Mouse (Mus musculus) embryonic fibroblast, embryonic 13.5 days (primary cell): ENCODE data around the gene Sh2d5. TPM values are rescaled to one million over a fixed set of nuclear protein-coding genes. Genes with fewer than 3 reads are reported as not detected.

Experiments used
- H3K27ac ChIP-seq: 2 replicates; pipeline ENCODE4 v1.5.1; 2012; ENCODE audit warnings: low read length, control low read depth, inconsistent platforms; ENCODE audit not compliant: insufficient read depth
- H3K4me1 ChIP-seq: 2 replicates; pipeline ENCODE4 v1.6.1; 2011; ENCODE audit warnings: low read length; ENCODE audit not compliant: control insufficient read depth, insufficient read depth
- H3K4me3 ChIP-seq: 2 replicates; pipeline ENCODE4 v1.5.1; 2011; ENCODE audit warnings: mild to moderate bottlenecking, control low read depth, low read length; ENCODE audit not compliant: insufficient read depth
- CTCF ChIP-seq: IDR thresholded peaks from 2 replicates; pipeline ENCODE4 v1.5.1; 2011; ENCODE audit warnings: mild to moderate bottlenecking, control low read depth, low read length, moderate library complexity, borderline replicate concordance; ENCODE audit not compliant: insufficient read depth
- POLR2A ChIP-seq: IDR thresholded peaks from 2 replicates; pipeline ENCODE4 v1.6.1; 2011; ENCODE audit warnings: low read depth, mild to moderate bottlenecking, control low read depth, low read length, moderate library complexity
- polyA plus RNA-seq: library from polyadenylated mRNA; stranded (reverse); fragments of >200 nt; gene quantifications from 2 replicates; pipeline ENCODE4 v1.2.4, GENCODE M21; 2011; ENCODE audit warnings: low read depth; ENCODE audit not compliant: missing spikeins, insufficient read length

Sh2d5 gene
- polyA plus RNA-seq, 1 experiment, result 0.68 TPM

DNA sequence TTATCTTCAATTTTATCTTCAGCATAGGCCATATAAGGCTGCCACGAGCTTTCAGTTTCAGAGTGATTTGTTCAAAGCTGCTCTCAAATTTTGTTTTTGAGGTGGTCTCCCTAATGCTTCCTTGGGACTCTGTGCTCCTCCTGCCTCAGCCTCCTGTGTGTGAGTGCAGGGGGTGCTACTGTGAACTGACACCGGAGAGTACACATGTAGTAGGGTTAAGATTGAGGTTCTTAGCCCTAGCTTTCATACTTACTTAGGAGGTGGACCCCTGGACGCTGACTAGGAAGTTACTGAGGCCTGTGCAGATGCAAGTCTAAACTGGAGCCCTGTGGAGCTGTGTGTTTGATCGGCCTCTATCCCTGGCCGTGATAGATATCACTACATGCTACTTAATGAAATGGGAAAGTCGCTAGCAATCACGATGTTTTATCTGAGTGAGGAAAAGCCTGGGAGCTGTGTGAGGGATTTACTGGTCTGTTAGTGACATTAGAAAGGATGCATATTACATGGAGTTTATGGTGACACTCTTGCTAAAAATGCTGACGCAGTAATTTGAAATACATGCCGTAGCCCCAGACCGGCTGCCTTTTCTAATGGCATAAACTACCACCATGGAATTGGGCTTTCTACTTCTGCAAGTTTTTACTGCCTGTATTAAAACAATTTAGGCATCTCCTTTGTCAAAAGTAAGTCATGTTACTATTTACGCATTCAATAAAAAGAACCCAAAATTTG, 32.1 kb upstream of the Sh2d5 start:
- Histone ChIP-seq H3K4me3 (peak overlapping the region; percentile 95), H3K4me1 (peaks cover 5% of the 10 kb centered on the region; the same call in 1 of the 2 replicates), H3K27ac (no peak overlapping the region)
- TF ChIP-seq CTCF, result no peak
- peak; percentile 31; the same call in 1 of the 2 replicates for TF ChIP-seq POLR2A

GRCm38 (mm10) chr4:138219331-138219730, 30.9 kb upstream of the Sh2d5 start:
- TF ChIP-seq CTCF (no peak), POLR2A (no peak)
- Histone ChIP-seq H3K4me1 (peaks cover 5% of the 10 kb centered on the region; the same call in 1 of the 2 replicates), H3K27ac (no peak overlapping the region), H3K4me3 (no peak overlapping the region)

DNA sequence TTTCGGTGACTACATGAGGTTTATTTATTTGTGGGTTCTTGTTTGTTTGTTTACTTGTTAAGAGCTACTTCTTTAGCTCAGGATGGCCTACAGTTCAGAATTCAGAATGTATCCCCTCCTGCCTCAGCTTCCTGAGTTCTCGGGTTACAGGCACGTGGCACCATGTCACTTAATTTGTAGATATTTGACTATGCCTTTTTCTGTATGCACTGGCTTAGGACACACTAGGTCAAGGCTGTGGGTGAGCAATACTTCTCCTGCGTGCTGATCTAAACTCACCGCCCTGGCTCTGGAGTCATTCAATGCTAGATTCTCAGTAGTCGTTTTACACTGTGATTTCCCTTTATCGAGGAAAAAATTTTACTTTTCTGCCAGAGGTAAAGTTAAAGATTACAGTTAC, 29.4 kb upstream of the Sh2d5 start:
- TF ChIP-seq CTCF (no peak), POLR2A (no peak)
- no peak overlapping the region for H3K4me3 ChIP-seq
- peaks cover 1% of the 10 kb centered on the region; the same call in 1 of the 2 replicates for H3K4me1 ChIP-seq
- H3K27ac ChIP-seq, result no peak overlapping the region

DNA sequence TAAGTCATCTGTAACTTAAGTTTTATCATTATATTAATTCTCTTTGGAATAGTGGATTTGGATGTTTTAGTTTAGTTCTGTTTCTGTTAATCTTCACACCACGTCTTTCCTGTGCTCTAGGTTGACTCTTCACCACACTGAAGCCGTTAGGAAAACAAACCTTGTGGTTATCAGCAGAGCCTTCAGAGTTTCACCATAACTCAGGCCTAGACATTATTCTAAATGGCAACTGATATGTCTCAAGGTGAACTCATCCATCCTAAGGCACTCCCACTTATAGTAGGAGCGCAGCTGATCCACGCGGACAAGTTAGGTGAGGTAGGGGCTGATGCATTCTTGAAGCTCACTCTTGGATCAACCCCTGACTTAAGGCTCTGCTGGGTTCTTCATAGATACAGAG, 28.8 kb upstream of the Sh2d5 start:
- no peak overlapping the region for H3K4me3 ChIP-seq
- H3K27ac ChIP-seq, result no peak overlapping the region
- TF ChIP-seq CTCF (no peak), POLR2A (no peak)
- H3K4me1 ChIP-seq, result no peaks in the 10 kb centered on the region; the same call in 1 of the 2 replicates

DNA sequence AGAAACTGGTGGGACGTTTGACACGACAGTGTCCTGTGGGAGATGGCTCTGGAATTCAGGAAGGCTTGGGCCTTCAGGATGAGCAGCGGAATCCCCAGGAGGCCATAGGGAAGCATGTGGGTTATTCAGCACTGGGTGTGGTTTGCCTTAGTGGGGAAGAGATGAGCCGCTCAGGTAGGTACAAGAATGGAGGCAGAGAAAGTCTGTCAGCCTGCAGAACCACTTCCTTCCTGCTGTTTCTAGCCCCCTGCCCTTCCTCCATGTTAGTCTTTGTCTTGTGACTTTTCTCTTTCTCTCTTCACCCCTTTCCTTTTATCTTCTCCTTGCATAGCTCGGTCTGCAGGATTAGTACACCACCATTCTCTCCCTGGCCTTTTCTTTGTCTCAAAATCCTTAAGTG, 27.8 kb upstream of the Sh2d5 start:
- Histone ChIP-seq H3K4me1 (no peaks in the 10 kb centered on the region; the same call in 1 of the 2 replicates), H3K4me3 (no peak overlapping the region), H3K27ac (no peak overlapping the region)
- TF ChIP-seq POLR2A (no peak), CTCF (no peak)

DNA sequence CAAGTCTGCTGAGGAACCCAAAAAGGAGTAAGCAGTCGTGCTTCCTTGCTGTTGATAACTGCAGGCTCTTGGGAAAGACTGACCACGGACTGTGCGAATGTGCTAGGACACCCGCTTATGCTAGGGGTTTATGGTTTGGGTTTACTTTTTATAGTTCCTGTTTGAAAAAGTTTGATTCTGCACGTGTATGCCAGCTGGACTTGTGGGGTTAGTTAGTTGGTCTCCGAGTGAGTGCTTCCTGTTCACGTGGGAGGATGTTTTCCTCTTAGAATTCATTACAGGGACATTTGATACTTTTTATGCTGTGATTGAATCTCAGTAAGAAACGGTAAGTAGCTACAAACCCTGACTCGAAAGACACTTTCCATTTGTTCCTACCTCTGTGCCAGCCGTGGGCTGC, 26.6 kb upstream of the Sh2d5 start:
- no peaks in the 10 kb centered on the region; the same call in 1 of the 2 replicates for H3K4me1 ChIP-seq
- no peak overlapping the region for H3K4me3 ChIP-seq
- no peak for TF ChIP-seq CTCF
- no peak for TF ChIP-seq POLR2A
- H3K27ac ChIP-seq, result no peak overlapping the region

DNA sequence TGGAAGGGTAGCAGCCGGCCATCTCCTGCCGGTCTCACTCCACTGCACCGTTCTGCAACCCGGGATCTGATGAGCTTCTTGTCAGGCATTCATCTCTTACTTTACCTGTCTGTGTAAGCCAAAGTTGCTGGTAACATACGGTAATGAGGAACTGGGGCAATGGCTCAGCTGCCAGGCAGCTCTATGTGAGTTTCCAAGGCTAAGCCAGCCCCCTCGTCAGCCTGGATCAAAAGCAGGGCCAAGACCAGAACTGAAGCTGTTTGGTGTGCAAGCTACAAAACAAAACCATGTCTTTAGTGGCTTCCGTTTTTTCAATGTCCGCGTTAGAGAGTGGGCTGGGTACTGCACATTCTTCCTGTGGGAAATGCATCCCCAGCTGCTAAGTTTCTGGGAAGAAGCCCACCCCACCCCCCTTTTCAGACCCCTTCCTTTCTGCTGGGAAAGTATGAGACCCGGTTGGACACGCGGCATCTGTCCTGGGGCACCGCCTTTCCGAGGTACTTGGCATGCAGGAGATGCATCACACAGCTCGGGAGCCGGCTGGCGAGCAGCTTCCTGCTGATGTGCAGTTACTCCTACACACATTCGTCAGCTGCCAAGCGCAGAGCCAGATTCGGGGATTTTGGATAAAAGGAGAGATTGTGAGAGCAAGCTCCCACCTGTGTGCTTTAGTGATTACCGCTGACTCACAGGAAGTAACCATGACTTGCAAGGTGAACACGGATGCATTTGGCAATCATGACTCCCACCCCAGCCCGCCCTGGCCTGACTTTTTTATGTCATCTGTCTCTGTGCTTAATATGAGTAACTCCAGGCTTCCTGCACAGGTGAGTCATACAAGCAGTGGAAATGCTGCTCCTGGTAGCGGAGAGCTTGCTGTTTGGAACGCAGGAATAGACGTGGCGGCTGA, 3.2 kb upstream of the Sh2d5 start:
- Histone ChIP-seq H3K4me3 (no peak overlapping the region), H3K27ac (no peak overlapping the region), H3K4me1 (peaks cover 11% of the 10 kb centered on the region)
- TF ChIP-seq POLR2A, result no peak
- TF ChIP-seq CTCF, result no peak

DNA sequence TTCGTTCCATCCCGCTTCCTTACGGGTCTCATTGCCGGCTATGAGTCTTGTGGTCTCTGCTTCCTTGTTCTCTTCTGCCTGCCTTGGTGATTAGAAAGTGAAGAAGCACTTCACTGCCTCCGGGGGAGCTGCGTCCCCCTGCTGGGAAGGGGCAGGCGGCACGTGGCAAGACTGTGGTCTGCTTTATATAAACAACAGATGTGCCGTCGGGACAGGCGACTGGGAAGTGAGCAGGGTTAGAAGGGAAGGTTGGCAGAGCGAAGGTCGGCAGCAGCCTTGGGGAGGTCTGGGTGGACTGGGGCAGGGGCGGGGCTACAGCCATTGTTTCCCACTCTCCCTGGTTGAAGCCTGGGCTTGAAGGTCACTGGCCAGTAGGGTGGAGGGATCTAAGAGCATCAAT, 1.6 kb downstream of the Sh2d5 start:
- TF ChIP-seq CTCF, result no peak
- no peak for TF ChIP-seq POLR2A
- Histone ChIP-seq H3K4me1 (peaks cover 15% of the 10 kb centered on the region), H3K27ac (no peak overlapping the region), H3K4me3 (no peak overlapping the region)

DNA sequence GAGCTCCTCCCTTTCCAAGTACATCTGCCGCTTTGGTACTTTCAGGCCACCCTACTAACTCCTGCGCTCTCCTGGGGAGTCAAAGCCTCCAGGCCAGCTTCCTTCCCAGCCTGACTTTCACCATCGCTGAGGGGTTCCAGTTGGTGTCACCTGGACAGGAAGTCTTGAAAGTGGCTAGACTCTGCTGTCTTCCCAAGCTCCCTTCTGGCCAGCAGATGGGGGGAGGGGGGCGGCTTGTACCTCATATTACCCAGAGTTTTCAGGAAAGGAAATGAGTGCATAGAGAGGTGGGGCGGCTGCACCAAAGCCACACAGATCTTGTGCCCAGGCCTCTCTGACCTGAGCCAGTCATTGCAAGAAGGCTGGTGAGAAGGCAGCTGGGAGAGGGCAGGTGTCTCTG, 2.0 kb downstream of the Sh2d5 start:
- no peak overlapping the region for H3K27ac ChIP-seq
- H3K4me3 ChIP-seq, result no peak overlapping the region
- peaks cover 12% of the 10 kb centered on the region for H3K4me1 ChIP-seq
- TF ChIP-seq POLR2A (no peak), CTCF (no peak)

DNA sequence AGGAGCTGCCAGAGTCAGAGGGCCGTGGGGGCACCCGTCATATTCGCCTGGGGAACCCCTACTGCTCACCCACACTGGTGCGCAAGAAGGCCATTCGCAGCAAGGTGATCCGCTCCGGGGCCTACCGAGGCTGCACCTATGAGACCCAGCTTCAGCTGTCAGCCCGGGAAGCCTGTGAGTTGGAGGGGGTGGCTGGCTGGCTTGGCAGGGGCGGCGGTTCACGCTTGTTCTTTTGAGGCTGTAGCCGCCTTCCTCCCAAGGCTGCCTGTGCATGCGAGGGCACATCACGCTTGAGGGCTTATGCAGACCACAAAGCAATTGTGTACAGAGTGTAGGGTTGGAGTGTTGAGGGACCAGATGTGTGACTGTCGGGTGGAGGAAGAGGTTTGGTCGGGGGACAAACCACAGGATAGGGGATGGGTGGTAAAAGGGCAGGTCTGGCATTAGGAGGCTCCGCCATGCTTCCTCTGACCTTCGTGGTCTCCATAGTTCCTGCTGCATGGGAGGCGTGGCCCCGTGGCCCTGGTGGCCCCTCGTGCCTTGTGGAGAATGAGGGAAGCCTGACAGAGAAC, 7.0 kb downstream of the Sh2d5 start:
- H3K4me1 ChIP-seq, result peaks cover 2% of the 10 kb centered on the region; the same call in 1 of the 2 replicates
- TF ChIP-seq CTCF, result no peak
- H3K4me3 ChIP-seq, result no peak overlapping the region
- H3K27ac ChIP-seq, result no peak overlapping the region
